Mouse (Mus musculus) A20 (cell line): ENCODE data around the gene Cd33.

Experiments used
- DNase-seq: peaks from one replicate; pipeline ENCODE4 v3.0.0-alpha.2; 2011; ENCODE audit warnings: low read depth, low spot score

The Cd33 gene

GRCm38 (mm10) chr7:43515076-43515475, 29.2 kb downstream of the Cd33 start:
- DNase-seq, result no peak

GRCm38 (mm10) chr7:43512519-43512918, 31.7 kb downstream of the Cd33 start:
- no peak for DNase-seq

DNA sequence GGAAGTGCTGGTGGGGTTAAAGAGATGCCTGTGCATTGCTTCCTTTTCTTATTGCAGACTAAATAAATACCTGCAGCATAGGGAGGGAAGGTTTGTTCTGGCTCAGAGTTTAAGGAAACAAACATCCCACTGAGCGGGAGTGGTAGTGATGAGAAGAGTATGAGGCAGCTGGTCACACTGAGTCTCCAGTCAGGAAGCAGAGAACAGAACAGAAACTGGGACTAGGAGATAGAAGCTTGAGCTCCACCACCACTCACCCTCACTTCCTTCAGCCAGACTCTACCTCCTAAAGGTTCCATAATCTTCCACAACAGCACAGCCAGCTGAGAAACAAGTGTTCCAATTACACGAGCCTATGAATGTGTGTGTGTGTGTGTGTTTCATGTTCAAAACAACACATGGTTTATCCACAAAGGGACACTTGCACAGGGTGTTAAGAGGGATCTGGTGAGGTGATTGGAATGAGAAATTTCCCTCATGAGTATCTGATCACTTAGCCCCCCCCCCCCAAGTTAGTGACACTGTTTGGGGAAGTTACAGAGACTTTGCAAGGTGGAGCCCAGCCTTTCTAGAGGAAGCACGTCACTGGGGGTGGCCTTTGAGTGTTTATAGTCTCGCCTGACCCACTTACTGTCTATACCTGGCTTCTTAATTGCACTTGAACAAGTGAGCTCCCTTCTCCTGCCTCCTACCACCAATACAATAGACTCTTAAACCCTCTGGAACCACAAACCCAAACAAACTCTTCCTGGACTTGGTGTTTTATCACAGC, 32.3 kb downstream of the Cd33 start:
- no peak for DNase-seq

- peak; percentile 74 for DNase-seq
Measured at GRCm38 (mm10) chr7:43495343-43496021, 48.7 kb downstream of the Cd33 start.

DNA sequence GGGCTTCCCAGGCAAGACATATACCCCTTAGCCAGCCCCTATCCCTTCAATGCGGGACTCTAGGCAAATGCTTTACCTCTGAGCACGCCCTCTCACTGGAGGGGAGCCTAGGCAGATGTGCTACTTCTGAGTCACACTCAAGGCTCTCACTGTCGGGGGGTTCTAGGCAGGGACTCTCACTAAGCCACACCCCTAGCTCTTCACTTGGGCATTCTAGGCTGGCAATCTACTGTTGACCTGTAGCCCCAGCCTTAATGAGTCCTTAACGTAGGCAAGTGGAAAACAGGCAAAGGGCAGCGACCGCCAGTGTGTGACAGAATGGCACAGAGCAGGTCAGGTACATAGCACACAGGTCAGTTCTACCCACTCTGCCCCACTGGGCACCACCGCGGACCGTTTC, 53.4 kb downstream of the Cd33 start:
- no peak for DNase-seq

DNA sequence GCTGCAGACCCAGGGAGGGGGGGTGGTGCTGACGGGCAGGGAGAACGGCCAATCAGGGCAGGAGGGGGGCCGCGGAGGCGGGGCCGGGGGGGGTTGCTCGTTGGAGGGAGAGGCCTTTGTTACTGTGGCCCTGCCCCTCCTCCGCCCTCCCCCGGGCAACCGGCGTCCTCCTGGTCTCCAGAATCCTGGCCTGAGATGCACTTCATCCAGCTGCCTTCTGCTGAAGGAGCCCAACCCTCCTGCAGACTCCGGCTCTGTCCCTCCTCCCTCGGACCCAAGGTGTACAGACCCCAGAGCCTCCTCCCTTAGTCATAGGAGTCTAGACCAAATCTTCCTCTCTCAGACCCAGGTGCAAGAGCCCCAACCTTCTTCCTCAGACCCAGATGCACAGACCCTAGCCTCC, 54.0 kb downstream of the Cd33 start:
- DNase-seq, result no peak

DNA sequence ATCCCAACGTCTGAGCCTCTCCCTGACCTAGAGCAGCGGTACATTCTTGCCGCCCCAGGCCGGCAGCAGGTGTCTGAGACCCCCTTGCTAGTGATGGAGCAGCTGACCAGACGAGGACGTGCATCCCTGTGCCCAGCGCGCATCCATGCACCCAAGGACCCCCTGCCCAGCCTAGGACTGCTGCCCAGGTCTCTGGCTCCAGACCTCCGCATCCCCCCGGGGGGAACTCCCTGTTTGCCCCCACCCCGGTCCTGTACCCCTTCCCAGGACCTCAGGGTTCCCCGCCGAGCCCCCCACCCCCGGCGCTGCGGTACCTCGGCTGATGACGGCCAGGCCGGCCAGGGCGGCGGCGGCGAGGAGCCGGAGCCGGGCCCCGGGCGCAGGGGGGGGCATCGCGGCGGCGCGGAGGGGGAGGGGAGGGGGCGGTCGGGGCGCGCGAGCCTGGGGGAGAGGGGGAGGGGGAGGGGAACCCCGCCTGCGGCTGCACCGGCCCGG, 54.5 kb downstream of the Cd33 start, which contains the start of gene Iglon5:
Iglon5 (minus strand) TSS at position 445 of the 495 bp plus-strand sequence.
- no peak for DNase-seq

DNA sequence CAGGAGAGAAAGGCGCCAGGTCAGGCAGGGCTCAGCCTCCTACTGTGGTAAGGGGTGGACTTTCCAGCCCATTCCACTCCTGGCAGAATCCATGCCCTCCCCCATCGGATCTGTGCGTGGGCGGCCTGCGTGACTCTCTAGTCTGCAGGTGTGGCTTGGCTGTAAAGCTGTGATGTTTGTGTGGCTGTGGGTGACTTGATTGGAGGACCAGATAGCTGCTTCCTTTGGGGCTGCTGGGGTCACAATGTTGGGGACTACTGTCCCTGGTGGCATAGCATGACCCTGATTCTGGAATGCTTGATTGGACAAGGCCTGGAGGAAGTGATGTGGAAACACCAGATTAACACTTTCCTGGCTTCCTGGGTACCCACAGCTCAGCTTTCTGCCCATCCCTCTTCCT, 55.6 kb downstream of the Cd33 start:
- no peak for DNase-seq

- no peak for DNase-seq
Measured at GRCm38 (mm10) chr7:43483236-43483635, 61.0 kb downstream of the Cd33 start.

- DNase-seq, result no peak
Measured at GRCm38 (mm10) chr7:43482090-43482716, 62.0 kb downstream of the Cd33 start.

GRCm38 (mm10) chr7:43481191-43481590, 63.0 kb downstream of the Cd33 start:
- no peak for DNase-seq

GRCm38 (mm10) chr7:43476376-43476775, 67.9 kb downstream of the Cd33 start:
- no peak for DNase-seq

- DNase-seq, result peak; percentile 88
Measured at GRCm38 (mm10) chr7:43475706-43476105, 68.5 kb downstream of the Cd33 start.
